Mouse (Mus musculus): Measurements from ENCODE around the gene Cdc5l.

DNA sequence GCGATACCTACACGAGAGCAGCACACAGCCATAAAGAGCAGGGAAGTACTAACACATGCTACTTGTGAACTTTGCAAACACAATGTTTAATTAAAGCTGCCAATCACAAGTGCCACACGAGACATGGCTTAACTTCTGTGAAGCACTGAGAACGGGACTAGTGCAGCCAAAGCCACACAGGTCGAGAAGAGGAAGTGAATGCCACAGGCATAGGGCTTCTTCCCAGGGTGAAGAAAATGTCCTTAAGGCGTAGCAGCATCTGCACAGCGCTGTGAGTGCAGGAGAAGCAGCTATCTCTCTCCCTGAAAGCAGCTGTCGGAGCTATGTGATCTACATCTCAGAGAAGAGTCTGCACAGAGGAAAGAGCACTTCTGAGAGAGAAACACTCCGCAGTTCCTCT lies 38.9 kb downstream of the Cdc5l start:
- TF ChIP-seq CTCF (IDR thresholded peaks at IDR 0.05; ENCODE audit: low read depth): no peak
- TF ChIP-seq EP300 (IDR thresholded peaks at IDR 0.05; ENCODE audit: low read depth): no peak
